Mouse (Mus musculus) CH12.LX (cell line): Measurements from ENCODE around the gene Gm20388.

Experiments used
- CTCF ChIP-seq, 2 experiments: IDR thresholded peaks in 1 of 2; conservative IDR thresholded peaks in 1 of 2; 2 replicates each; pipeline ENCODE4 v1.5.1; 2011 to 2012; ENCODE audit warnings: low read depth in 2 of 2, low read length in 2 of 2, improper control_type of control experiment in 1 of 2, inconsistent platforms in 1 of 2, mild to moderate bottlenecking in 1 of 2, moderate library complexity in 1 of 2
- MAFK ChIP-seq: IDR thresholded peaks from 2 replicates; pipeline ENCODE4 v1.6.1; 2011; ENCODE audit warnings: low read length, improper control_type of control experiment; ENCODE audit not compliant: insufficient replicate concordance
- POLR2A ChIP-seq: IDR thresholded peaks from 2 replicates; pipeline ENCODE4 v1.6.1; 2011; ENCODE audit warnings: low read depth, mild to moderate bottlenecking, improper control_type of control experiment, low read length

GRCm38 (mm10) chr8:121946351-121946750, 2035.7 kb downstream of the Gm20388 start:
- TF ChIP-seq POLR2A: no peak
- no peak for TF ChIP-seq CTCF (conservative IDR thresholded peaks at IDR 0.05 in 1 of 2, IDR thresholded peaks at IDR 0.05 in 1 of 2; ENCODE audit: low read depth in 2 of 2, low read length in 2 of 2)
- TF ChIP-seq MAFK: no peak
